Mouse (Mus musculus): Measurements from ENCODE around the gene Fth1.

GRCm38 (mm10) chr19:10033211-10033973, 53.0 kb downstream of the Fth1 start:
- TF ChIP-seq CTCF (IDR thresholded peaks at IDR 0.05; ENCODE audit: borderline replicate concordance, control insufficient read depth, extremely low read depth, insufficient read depth, low read length, poor library complexity) (no peak; the same call in 1 of the 2 replicates), POLR2A (IDR thresholded peaks at IDR 0.05; ENCODE audit: control insufficient read depth, extremely low read depth, insufficient read depth, low read length, poor library complexity) (no peak)

All from thymus, adult 2 months (tissue).